Mouse (Mus musculus) spleen, adult 18-20 months (tissue): Measurements from ENCODE around the gene Cyp2d11.
"Not testable (repeated sequence)": the region's sequence is repeated elsewhere in the genome, so short reads cannot be mapped to it uniquely, and the experiment has no call there.

ENCODE experiments used
- DNase-seq, 2 experiments: peaks; one replicate each; pipeline ENCODE4 v3.0.0; 2022; ENCODE audit warnings: mixed read lengths in 2 of 2

The Cyp2d11 gene

DNA sequence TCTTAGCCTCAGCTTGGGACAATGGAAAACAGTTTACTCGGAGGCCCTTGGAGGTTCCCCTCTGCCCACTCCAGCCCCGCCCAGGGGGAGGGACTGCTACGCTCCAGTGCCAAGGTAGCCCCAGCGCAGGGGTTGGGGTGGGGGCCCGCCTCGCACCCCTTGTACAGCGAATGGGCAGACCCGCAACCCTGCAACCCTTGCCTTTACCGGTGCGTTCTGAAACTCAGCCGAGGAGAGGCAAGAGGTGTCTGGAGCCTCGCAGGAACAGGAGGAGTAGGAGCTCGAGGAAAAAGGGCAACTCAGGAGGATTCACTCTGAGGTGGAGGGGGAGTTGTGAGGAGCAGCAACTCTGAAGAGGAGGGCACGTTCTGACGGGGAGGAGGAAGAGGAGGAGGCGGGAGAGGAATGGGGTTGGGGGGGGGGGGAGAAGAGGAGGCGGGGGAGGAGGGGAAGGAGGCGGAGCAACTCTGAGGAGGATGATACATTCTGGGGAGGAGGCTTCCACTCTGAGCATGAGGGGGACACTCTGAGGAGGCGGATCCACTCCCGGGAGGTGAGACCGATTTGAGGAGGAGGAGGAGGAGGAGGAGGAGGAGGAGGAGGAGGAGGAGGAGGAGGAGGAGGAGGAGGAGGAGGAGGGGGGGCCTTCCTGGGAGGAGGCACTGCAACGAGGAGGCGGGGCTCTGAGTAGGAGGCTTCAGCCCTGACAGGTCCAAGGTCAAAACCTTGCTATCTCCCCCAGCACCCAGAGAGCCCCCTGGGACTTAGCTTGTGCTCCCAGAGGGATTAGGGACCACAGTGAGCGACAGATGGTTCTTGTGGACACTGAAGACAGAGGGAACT is 13.7 kb downstream of the Cyp2d11 start, which contains the start of gene Cyp2d22:
Cyp2d22 (minus strand) TSS at position 390 of the 843 bp plus-strand sequence.
- DNase-seq: peak; percentile 41 to 60

DNA sequence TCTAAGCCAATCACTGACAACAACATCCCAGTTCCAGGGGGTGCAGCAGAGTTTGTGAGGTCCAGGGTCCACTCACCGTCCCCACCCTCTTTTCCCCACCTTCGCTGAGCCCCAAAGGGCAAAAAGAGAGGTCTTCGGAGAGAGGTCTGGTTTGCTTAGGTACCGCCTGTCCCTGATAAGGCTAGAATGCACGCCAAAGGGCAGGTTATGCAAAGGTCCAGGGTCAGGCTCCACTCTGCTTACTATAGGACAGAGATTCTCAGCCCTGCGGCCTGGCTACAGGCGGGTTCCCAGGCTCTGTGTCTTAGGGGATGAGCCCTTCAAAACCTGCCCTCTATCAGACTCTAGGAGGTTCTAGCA is 14.3 kb downstream of the Cyp2d11 start:
- no peak for DNase-seq

- no peak for DNase-seq
Observed at GRCm38 (mm10) chr15:82378261-82379180, 15.3 kb downstream of the Cyp2d11 start.

DNA sequence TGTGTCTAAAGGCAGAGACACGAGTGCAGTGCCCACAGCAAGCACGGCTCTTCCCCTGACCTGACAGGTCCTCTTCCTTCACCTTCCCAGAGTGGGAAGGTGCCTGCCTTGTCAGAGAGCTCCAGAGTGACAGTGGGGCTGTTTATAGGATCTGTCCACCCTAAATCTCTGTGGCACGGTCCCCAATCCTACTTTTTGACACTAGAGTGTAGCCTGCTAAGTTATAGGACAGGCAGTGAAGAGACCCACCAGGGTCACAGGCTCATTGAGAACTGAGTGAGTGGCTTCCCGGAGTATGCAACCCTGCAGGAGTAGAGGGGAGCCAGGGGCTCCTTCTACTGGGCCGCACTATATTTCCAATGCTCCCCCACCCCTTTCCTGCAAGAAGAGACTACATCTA is 16.1 kb downstream of the Cyp2d11 start:
- no peak for DNase-seq

- DNase-seq: no peak
Observed at GRCm38 (mm10) chr15:82376393-82377138, 17.3 kb downstream of the Cyp2d11 start.

DNA sequence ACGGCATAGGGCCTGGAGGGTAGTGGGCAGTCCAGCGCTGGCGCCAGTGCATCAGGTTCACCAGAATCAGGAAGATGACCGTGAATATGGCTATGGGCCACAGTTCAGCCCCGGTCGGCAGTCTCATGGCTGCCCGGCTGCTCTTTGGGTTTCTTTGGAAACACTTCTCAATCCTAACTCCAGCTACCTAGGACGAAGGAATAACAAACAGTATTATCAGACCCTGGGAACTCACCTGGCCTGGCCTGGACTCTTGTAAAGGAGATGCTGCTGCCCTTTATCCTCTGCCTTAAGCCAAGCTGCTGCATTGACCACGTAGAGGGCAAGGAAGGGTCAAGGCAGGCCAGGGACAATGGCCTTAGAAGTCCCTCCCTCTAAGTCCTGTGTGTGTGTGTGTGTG is 18.0 kb downstream of the Cyp2d11 start:
- DNase-seq: no peak

- no peak for DNase-seq
Observed at GRCm38 (mm10) chr15:82374437-82374836, 19.4 kb downstream of the Cyp2d11 start.

DNA sequence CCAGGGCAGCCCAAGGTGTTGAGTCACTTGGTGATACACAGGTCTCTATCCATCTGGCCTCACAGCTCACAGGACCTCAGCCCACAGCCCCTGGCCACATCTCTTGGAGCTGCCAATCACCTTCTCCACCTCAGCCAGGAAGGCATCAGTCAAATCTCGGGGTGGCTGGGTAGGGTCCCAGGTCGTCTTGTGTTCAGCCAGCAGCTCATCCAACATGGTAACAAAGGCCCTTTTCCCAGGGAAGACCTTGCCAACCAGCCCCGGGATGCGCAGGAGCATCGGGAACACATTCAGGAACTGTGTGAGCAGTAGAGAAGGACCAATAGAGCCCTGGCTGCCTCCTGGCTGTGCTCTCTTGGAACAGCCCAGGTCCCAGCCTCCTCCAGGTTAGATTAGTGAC is 20.8 kb downstream of the Cyp2d11 start:
- no peak for DNase-seq

GRCm38 (mm10) chr15:82372446-82372845 is 21.4 kb downstream of the Cyp2d11 start:
- DNase-seq: no peak

GRCm38 (mm10) chr15:82368851-82369250 is 25.0 kb downstream of the Cyp2d11 start:
- DNase-seq: no peak

- no peak for DNase-seq
Observed at GRCm38 (mm10) chr15:82368146-82368545, 25.7 kb downstream of the Cyp2d11 start.

DNA sequence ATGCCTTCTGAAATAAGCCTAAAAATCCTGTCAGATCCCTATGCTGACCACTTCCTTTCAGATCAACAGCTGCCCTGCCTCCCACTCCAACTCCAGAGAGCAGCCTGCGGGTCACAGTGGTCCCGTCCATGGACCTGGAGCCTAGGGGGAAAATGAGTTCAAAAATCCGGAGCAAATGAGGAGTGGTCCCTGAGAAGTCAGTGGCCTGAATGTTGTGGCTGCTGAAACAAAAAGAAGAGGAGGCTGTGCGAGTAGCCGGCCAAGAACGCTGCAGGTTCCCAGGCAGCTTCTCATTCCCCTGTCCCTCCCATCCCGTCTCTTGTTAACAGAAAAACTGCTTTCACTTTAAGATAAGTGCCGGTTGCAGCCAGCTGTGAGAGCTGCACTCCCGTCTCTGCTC is 29.3 kb downstream of the Cyp2d11 start:
- not testable (repeated sequence) for DNase-seq

- not testable (repeated sequence) for DNase-seq
Observed at GRCm38 (mm10) chr15:82363801-82364200, 30.0 kb downstream of the Cyp2d11 start.

DNA sequence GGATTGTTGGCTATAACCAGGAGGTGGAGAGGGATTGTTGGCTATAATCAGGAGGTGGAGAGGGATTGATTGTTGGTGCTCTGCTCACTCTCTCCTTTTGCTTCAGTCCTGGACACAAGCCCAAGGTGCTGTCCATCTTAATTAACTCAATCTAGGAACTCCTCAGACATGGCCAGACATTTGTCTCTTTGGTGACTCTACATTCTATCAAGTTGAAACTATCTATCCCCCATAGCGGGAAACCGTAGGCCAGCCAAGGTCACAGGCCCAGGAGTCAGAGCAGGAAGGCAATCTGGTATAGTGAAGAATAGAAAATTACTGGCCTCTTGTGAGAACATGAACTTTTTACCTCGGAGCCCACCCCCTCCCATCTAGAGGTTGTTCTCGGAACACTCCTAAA is 31.6 kb downstream of the Cyp2d11 start:
- DNase-seq: no peak

DNA sequence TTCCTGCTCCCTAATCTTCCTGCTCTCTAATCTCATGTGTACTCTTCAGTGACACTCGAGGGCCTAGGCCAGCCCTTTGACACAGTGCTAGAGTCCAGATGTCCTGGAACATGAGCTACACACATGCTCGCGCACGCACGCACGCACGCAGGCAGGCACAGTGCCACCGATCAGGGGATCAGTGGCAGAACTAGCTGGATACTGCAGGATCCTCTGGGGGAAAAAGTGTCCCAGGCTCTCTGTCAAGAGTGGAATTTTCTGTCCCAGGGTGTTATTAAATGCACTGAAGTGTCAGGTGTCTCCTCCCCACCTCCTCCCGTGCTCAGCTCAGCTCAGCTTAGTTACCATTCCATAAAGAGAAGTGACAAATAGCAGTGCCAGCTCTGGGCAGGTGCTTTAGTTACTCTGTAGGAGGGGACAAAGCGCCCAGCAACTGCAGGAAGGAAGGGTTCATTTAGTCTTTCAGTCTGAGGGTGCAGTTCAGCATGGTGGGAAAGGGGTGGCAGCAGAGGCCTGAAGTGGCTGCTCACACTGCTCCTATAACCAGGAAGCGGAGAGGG is 32.3 kb downstream of the Cyp2d11 start:
- DNase-seq: no peak

- DNase-seq: no peak
Observed at GRCm38 (mm10) chr15:82358431-82359260, 35.2 kb downstream of the Cyp2d11 start.

GRCm38 (mm10) chr15:82354126-82354945 is 39.5 kb downstream of the Cyp2d11 start, which contains the start of gene Ndufa6:
Gene Ndufa6, minus strand, starts transcription at chr15:82354322.
- DNase-seq: peak; percentile 94 to 95

DNA sequence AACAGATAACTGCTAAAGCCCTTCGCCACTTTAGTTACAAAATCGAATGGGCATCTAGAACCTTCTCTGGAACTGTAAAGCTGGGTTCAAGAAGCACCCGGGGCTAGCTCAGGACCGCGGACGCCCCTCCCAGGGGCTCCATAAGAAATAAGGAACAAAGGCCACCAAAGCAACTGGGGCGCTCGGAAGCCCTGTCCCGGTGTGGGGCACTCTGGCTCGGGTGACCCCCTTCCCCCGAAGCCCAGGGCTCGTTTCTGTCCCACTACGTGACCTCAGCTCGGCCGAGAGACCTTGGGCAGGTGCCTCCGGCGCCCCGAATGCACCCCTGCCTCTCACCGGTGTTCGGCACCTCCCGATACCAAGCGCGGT is 40.1 kb downstream of the Cyp2d11 start:
- DNase-seq: no peak

- DNase-seq: no peak
Observed at GRCm38 (mm10) chr15:82353078-82353744, 40.6 kb downstream of the Cyp2d11 start.

DNA sequence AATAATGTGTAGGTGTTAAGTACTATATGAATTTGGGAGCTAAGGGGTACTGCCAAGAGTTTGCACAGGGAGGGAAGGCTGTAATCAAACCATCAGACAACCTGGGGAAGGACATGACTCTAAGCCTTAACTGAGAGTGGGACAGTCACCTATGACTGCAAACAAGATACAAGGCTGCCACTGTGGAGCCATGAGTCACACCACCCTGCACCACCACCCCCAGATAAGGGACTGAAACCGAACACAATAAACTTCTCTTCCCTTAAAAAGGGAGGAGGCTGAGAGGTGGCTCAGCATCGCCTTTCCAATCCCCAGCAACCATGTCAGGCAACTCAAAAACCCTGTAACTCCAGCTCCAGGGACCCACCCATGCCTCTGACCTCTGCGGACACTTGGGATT is 42.3 kb downstream of the Cyp2d11 start:
- no peak for DNase-seq
